9 mouse cellular contexts compared by ENCODE assay signal in genomic region chr5:111154586-111154985, GRCm38 (mm10).
DNase-seq lines count a peak whose midpoint lies in the region; ATAC-seq and TF ChIP-seq lines count a peak whose summit lies in the region.
"Had no signal": no experiment of that assay in that cellular context is flagged by ENCODE, and none has a peak within 500 bp of the region (broad histone marks: within the 10 kb centered on the region; RNA-seq: fewer than 3 reads in every experiment).

No protein-coding gene starts in this region.

- ATAC-seq in heart, embryonic 12.5 days (ENCODE audit: insufficient number of reproducible peaks, low FRiP score), result no peak
- peak; percentile 79 for ATAC-seq in kidney, postnatal 0 days (replicated peaks; ENCODE audit: low FRiP score, low read depth)
- ATAC-seq in neural tube, embryonic 14.5 days (ENCODE audit: low read depth), result peak; percentile 92
- ATAC-seq in CD4-positive, CD25-positive, alpha-beta regulatory T cell, adult 4 months, result no peak

- peak; percentile 99 for DNase-seq in heart, adult 11 months
- DNase-seq in gastrocnemius, postnatal 25 days, result peak; percentile 69
- peak; percentile 95 for DNase-seq in kidney, postnatal 0 days (ENCODE audit: low spot score)
- no peak for DNase-seq in frontal cortex, postnatal 14 days (ENCODE audit: low spot score in 2 of 2)
- no peak for DNase-seq in B cell, adult 2 months

- H3K4me2 ChIP-seq in heart, embryonic 12.5 days, result no peak overlapping the region
- H3K4me2 ChIP-seq in kidney, postnatal 0 days (ENCODE audit: low read length), result no peak overlapping the region
- H3K4me2 ChIP-seq in neural tube, embryonic 14.5 days (ENCODE audit: low read depth, low read length), result no peak overlapping the region
- H3K4me2 ChIP-seq: embryonic facial prominence, embryonic 13.5 days had no signal

- H3K4me1 ChIP-seq in heart, embryonic 12.5 days (replicated peaks), result peaks cover 40% of the 10 kb centered on the region
- peaks cover 33% of the 10 kb centered on the region for H3K4me1 ChIP-seq in kidney, postnatal 0 days (replicated peaks; ENCODE audit: insufficient read depth, low read length)
- peaks cover 40% of the 10 kb centered on the region for H3K4me1 ChIP-seq in neural tube, embryonic 14.5 days (ENCODE audit: control insufficient read depth, insufficient read depth, low read length)

- WGBS in heart, embryonic 12.5 days, result 44% methylated on average over 7 of the region's 7 CpGs
- WGBS in kidney, postnatal 0 days, result 22% methylated on average over 7 of the region's 7 CpGs
- WGBS in neural tube, embryonic 14.5 days, result 16% methylated on average over 7 of the region's 7 CpGs

- H3K9ac ChIP-seq in heart, embryonic 12.5 days, result no peak overlapping the region
- H3K9ac ChIP-seq in kidney, postnatal 0 days (ENCODE audit: low read depth, low read length), result no peak overlapping the region
- no peak overlapping the region for H3K9ac ChIP-seq in neural tube, embryonic 14.5 days (replicated peaks; ENCODE audit: low read depth, low read length)

- peaks cover 17% of the 10 kb centered on the region for H3K27me3 ChIP-seq in heart, embryonic 12.5 days (replicated peaks)
- H3K27me3 ChIP-seq in kidney, postnatal 0 days (ENCODE audit: insufficient read depth, low read length), result no peaks in the 10 kb centered on the region
- no peaks in the 10 kb centered on the region for H3K27me3 ChIP-seq in neural tube, embryonic 14.5 days (ENCODE audit: control insufficient read depth, insufficient read depth, low read length)
- H3K27me3 ChIP-seq: embryonic facial prominence, embryonic 13.5 days had no signal

- H3K36me3 ChIP-seq in heart, embryonic 12.5 days, result no peaks in the 10 kb centered on the region
- no peaks in the 10 kb centered on the region for H3K36me3 ChIP-seq in kidney, postnatal 0 days (ENCODE audit: insufficient read depth, low read length)
- H3K36me3 ChIP-seq in neural tube, embryonic 14.5 days (ENCODE audit: control insufficient read depth, insufficient read depth, low read length), result no peaks in the 10 kb centered on the region
- H3K36me3 ChIP-seq: embryonic facial prominence, embryonic 13.5 days had no signal

- no peaks in the 10 kb centered on the region for H3K9me3 ChIP-seq in heart, embryonic 12.5 days (replicated peaks)
- H3K9me3 ChIP-seq in kidney, postnatal 0 days (replicated peaks; ENCODE audit: low read length), result no peaks in the 10 kb centered on the region
- H3K9me3 ChIP-seq in neural tube, embryonic 14.5 days (ENCODE audit: control insufficient read depth, low read length), result no peaks in the 10 kb centered on the region
- H3K9me3 ChIP-seq: embryonic facial prominence, embryonic 13.5 days had no signal

- H3K4me3 ChIP-seq in heart, embryonic 12.5 days, result no peak overlapping the region
- H3K4me3 ChIP-seq in kidney, postnatal 0 days (replicated peaks; ENCODE audit: low read depth, low read length), result no peak overlapping the region
- no peak overlapping the region for H3K4me3 ChIP-seq in neural tube, embryonic 14.5 days (ENCODE audit: low read depth, low read length)
- H3K4me3 ChIP-seq: embryonic facial prominence, embryonic 13.5 days had no signal

- TF ChIP-seq CTCF in kidney, postnatal 0 days (IDR thresholded peaks at IDR 0.05; ENCODE audit: low read depth), result no peak

- no peak overlapping the region for H3K27ac ChIP-seq in heart, embryonic 12.5 days (ENCODE audit: poor library complexity, severe bottlenecking)
- H3K27ac ChIP-seq in kidney, postnatal 0 days, result 0 out of 2 replicates have a peak overlapping the region, but pooled peaks have one; percentile 19
- peak overlapping the region; percentile 63 for H3K27ac ChIP-seq in neural tube, embryonic 14.5 days (ENCODE audit: low read depth, low read length)

Comparison
In these comparisons a context has a peak if more than half of its experiments do, and no peak if none do; other contexts are left out.
1. DNase-seq: peak in heart, adult 11 months (single experiment), gastrocnemius, postnatal 25 days (single experiment) and kidney, postnatal 0 days (single experiment); none in frontal cortex, postnatal 14 days (0 of 2) and B cell, adult 2 months (0 of 2).
2. ATAC-seq: peak in kidney, postnatal 0 days (single experiment) and neural tube, embryonic 14.5 days (single experiment); none in heart, embryonic 12.5 days (single experiment) and CD4-positive, CD25-positive, alpha-beta regulatory T cell, adult 4 months (single experiment).